Mouse (Mus musculus) adipocyte (in vitro differentiated cells): ENCODE results near the gene Entr1.

Source experiments
- DNase-seq: peaks from one replicate; pipeline ENCODE4 v3.0.0-alpha.2; 2016; ENCODE audit warnings: low spot score

Entr1 gene

DNA sequence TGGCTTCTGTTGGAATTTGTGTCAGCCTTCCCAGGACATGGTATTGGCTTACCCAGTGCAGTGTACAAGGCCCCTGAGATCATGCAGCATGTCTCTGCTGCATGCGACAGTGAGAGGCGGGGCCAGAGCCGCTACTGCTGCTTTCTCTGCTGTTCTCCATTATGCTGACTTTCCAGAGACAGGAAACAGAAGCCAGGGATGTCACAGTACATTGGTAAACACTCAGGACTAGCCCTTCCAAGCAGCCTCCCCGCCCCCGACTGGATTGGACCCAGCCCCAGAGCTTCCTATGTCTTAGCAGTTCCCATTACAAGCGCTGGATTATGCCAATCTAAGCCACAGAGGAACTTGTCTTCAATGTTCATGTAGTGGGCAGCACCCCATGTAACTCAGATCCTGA, 40.9 kb downstream of the Entr1 start:
- DNase-seq, result peak; percentile 28

- no peak for DNase-seq
Observed at GRCm38 (mm10) chr2:26342609-26343490, 46.3 kb downstream of the Entr1 start.

DNA sequence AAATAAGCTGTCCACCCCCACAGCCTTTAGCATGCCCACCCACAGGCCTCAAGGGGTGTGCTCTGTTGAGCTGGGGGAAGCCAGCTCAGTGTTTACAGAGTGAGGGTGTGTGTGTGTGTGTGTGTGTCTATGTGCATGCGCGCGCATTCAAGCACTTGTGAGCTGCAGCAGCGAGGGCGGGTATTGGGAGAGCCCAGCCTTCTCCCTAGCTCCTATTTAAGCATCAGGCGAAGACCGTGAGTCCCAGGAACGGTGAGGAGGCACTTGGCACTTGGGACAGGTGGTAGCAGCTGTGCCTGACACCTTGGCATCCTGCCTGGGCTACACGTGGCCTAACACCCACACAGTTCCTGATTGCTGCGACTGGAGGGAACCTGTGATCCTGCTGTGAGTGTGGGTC, 47.1 kb downstream of the Entr1 start:
- no peak for DNase-seq

DNA sequence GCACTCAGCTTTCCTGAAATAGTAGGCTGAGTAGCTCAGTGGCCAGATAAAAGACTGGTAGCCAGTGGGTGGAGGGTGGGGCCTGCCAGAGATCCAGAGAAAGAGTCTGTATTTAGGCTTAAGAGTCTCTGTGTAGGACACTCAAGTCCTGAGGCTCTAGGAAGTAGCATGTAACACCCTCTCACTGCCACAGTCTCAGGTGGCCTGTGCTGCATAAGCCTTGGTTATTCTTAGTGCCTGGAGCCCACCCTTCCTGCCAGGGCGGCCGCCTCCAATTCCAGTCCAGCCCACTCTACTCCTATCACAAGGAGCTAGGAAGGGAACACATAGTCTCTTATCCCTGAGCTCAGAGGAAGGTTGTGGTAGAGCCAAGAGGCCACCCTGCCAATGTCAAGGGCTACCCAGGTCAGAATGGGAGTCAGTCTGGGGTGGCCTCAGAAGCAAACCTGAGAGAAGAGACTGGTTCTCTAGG, 47.6 kb downstream of the Entr1 start:
- DNase-seq, result no peak

DNA sequence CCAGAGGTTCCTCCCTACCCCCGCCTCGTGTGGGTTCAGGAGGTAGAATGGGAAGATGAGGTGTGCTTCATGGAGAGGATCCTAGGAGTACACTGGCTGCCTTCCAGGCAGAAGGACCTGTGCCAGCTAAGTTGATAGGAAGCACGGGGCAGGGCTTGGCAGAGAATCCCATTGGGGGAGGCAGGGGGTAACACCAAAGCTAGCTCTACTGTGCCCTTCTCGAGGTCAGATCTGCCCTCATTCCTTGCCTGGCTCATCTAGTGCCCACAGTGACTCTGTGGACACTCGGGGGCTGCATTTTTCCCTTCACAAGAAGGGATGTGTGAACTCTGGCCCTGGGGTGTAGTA, 49.9 kb downstream of the Entr1 start:
- no peak for DNase-seq

DNA sequence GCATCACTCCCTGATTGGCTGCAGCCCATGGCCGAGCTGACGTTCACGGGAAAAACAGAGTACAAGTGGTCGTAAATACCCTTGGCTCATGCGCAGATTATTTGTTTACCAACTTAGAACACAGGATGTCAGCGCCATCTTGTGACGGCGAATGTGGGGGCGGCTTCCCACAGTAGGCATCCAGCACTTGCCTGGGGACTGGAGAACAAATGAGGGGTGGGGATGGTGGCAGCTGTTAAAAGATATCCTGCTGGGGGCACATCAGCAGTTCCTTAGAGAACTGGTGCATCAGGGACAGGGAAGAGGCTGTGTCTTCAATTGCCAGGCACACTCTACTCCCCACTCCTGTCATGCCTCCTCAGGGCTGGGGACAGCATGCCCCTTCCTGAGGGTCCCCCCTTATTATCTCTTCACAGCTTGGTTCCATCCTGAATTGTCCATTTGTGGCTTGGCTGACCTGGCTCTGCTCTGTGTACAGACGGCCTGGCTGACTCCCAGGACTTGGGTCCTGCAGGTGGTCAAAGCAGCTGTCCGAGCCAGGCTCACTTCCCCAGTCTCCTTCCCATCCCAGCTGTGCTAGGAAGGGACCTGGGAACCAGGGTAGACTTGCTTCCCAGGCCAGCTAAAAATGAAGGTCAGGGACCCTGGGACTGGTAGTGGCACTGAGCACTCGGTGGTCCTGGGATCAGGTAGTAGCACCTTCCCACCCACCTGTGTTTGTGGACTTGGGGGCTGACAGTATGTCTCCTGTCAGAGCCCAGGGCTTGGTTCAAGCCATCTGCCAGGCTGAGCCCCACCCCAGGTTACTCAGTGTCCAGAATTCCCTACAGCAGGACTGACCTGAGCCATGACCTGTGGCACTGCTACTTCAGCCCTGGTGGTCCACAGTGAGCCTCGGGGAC, 50.6 kb downstream of the Entr1 start:
- no peak for DNase-seq
